Mouse (Mus musculus) left cerebral cortex, postnatal 4 days (tissue): ENCODE data around the gene Zfp36l1. TPM values are rescaled to one million over a fixed set of nuclear protein-coding genes. Genes with fewer than 3 reads are reported as not detected.

ENCODE experiments used
- DNase-seq: peaks from one replicate; pipeline ENCODE4 v3.0.0-alpha.2; 2022
- intact Hi-C: fragments of 180-260 bp; cut with DNase I; formaldehyde crosslinking; loops from one replicate; pipeline ENCODE4 v1.15.1; 2025
- total RNA-seq, 2 experiments: library from RNA; stranded (reverse); gene quantifications; 2 replicates each; pipeline ENCODE4 v1.2.3; 2021

Zfp36l1 gene
- total RNA-seq, 2 experiments from 2014 or later, result 47.2 to 54.4 TPM

DNA sequence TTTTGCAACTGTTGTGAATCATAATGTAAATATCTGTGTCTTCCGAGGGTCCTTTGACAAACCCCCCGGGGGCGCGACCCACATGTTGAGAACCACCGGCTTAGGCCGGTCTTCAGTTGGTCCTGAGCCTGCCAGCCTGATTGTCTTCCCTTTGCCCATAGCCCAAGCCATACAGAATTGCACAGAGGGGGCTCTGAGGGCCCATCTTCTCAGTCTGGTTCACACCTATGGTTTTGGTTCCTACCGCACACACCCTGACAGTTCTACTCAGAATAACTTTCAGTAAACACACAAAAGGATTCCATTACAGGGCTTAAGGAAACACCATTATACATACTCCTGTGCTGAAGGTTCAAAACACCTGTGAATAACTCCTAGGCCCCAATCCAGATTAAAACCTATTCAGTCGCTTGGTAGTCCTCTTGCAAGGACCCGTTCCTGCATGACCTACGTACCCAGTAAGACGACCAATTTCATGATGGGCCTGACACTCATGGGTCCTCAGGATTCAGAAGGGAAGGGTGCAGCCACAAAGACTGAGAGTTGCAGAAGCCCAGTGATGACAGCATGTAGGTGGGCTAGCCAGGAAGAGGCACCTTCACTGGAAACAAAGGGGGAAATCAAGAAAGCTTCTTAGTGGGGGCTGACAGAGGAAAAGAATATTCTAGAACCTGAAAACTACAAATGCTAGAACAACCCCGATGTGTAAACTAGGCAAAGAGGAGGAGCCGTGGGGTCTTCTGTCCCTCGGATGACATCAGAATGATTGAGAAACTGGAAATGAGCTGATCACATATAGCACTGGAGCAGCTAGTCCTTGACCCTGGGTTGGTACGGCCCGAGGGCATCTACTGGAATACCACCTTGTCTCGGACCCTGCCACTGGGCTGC is 18.8 kb upstream of the Zfp36l1 start:
- intact Hi-C loops, result loop anchor here (5.0 kb wide), 1 partner anchor 774 kb away; no protein-coding TSS in a partner anchor
- no peak for DNase-seq

DNA sequence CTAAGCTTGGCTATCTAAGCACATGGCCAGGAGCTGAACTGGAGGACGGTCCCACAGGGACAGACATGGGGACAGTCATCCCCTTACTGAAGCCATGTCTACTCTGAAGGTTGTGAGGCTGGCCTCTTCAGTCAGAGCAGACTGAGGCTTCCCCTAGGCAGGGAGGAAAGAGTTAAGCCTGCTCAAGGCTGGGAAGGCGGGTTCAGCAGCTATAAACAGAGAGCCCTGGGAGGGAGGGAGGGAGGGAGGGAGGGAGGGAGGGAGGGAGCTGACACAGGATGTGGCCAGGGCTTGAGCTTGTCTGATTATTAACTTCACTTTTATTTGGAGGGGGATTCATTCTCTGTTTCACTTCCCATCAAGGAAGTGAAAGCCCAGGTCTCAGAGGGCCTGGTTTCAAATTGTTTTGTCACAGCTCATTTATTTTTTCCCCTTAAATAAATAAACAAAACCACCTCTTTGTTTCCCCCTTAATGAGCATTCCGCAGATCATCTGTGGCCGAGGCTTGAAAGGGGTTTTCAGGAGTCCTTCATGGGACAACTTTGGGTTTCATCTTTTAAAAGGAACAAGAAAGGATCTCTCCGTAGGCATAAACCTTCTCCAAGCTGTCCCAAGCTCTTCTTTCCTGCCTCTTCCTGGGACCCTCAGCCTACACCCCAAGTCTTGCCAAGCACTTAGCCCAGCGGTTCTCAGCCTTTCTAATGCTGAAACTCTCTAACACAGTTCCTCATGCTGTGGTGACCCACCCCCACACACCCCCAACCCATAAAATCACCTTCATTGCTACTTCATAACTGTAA is 17.9 kb upstream of the Zfp36l1 start:
- no peak for DNase-seq
- intact Hi-C loops, result loop anchor here (5.0 kb wide), 1 partner anchor 773 kb away; no protein-coding TSS in a partner anchor

GRCm38 (mm10) chr12:80129531-80129930 is 16.7 kb upstream of the Zfp36l1 start:
- intact Hi-C loops, result no loop called here

DNA sequence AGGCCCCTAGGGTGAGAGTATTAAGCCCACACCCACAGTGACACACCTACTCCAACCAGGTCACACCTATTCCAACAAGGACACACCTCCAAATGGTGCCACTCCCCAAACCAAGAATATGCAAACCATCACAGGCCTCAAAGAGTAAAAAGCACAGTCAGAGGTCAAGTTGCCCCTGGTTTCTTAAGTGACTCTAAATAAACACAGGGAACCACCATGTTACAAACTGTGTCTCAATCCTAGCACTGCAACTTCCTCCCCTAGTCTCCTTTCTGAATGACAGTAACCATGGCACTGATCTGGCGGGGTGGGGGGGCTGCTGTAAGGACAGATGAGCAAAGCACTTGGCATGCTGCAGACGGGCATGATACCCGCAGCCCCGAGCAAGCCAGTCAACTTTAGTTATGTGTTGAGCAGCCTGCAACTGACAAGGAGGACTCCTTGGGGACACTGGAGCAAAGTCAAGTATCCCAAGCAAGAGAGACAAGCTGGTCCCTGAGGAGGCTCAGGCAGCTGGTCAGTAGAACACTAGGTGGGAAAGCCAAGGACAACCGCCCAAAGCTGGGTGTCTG is 14.5 kb upstream of the Zfp36l1 start:
- DNase-seq, result peak; percentile 41
- intact Hi-C loops, result no loop called here

More at GRCm38 (mm10) chr12:80129531-80129930, 16.7 kb upstream of the Zfp36l1 start:
- no peak for DNase-seq

DNA sequence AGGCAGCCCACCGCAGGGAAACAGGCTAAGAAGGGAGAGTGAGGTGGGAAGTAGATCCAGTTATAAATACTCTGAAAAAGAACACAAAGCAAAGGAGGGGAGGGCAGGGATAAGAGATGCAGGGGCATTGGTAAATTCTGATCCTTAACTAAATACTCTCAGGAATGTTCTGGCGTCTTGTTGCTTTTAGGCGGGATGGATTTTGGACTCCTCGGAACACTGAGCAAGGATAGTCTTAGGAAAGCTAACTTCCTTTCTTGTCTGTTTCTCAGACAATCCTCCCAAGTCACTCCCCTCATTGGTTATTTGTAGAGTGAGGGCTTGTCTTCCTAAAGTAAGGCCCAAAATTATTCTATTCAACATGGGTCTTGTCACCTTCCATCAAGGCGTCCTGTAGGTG is 12.5 kb upstream of the Zfp36l1 start:
- no peak for DNase-seq
- intact Hi-C loops, result no loop called here

DNA sequence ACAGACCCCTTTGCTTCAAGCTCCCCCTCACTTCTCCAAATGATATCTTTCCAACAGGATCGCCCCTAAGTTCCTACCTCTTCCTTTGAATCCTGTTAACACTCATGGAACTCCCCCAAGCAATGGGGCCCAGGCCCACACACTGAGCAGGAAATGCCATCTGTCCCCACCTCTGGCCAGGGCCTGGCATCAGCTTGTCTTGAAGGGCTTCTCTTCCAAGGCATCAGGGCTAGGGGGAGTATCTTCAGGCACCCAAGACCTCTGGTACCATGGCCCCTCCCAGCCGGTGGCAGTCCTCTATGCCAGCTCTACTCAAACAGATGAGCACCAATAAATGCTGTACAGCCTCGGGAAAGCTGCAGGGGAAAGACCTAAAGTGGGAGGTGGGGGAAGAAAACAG is 11.9 kb upstream of the Zfp36l1 start:
- peak; percentile 68 for DNase-seq
- intact Hi-C loops, result no loop called here

GRCm38 (mm10) chr12:80124211-80124610 is 11.4 kb upstream of the Zfp36l1 start:
- peak; percentile 53 for DNase-seq
- intact Hi-C loops, result no loop called here

GRCm38 (mm10) chr12:80123227-80123803 is 10.5 kb upstream of the Zfp36l1 start:
- intact Hi-C loops, result no loop called here
- DNase-seq, result peak; percentile 79

DNA sequence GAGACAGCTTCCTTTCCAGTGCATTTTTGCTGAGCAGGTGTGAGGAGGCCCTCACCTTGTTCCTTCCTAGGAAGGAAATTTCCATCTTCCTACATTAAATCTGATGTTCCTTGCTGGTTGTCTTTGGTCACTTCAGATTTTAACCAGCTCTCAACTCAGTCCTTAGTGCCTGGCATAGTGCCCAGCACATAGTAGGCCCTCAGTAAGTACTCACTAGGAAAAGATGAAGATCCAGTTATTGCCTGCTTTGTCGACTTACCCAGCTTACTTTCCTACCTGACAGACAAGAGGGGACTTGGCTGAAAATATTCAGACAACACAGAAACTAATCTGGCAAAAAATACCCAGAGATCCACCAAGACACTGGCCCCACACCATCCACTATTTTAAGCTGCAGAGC is 8.6 kb upstream of the Zfp36l1 start:
- intact Hi-C loops, result no loop called here
- DNase-seq, result no peak

DNA sequence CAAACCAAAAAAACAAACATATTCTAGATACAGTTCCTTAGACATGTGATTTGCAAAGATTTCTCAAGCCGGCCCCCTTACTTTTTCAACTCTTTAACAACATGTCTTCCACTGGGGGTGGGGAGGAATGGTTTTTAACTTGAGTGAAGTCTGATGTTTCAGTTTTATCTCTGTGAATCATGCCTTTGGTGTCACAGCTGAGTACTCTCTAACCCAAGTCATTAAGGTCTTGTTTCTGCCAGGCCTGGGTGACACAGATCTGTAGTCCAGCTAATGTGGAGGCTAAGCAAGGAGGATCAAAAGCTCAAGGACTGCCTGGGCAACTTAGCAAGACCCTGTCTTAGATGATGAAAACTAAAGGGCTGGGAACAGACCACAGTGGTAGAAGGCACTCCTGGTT is 5.8 kb upstream of the Zfp36l1 start:
- intact Hi-C loops, result no loop called here
- DNase-seq, result no peak

- DNase-seq, result no peak
- intact Hi-C loops, result no loop called here
Measured at GRCm38 (mm10) chr12:80116206-80117112, 3.6 kb upstream of the Zfp36l1 start.

- intact Hi-C loops, result no loop called here
Measured at GRCm38 (mm10) chr12:80115863-80116194, 3.0 kb upstream of the Zfp36l1 start.

DNA sequence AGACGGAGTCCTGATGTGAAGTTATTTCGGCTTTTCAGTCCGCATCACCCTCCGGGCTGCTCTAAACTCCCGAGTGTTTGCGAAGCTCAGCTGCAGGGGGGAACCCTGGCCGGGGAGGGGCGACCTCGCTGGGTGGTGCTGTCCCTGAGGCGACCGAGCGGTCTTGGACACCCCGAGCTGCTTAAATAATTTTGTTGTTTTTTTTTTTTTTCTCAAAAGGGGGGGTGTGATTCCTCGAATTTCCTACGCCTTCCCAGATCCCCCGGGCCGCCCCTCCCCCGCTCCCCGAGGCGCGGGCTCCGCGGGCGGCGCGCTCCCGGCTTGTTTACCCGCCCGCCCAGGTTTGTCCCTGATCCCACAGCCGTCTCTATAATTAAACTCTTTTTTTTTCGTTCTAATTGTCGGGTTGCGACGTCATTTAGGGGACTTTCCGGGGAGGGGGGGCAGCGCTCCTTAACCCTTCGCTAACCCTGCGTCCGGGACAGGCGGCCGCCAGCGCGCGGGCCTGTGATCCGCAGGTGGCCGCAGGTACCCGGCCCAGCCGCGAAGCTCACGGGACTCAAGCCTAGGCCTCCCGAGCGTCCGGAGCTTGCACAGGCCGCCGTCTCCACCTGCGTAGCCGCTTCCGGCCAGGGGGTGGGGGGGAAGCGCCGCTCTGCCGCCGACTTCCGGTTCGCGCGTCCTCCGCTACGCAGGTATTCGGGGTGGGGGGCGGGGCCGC is 2.5 kb upstream of the Zfp36l1 start:
- intact Hi-C loops, result no loop called here
- DNase-seq, result peak; percentile 87

More at GRCm38 (mm10) chr12:80115863-80116194, 3.0 kb upstream of the Zfp36l1 start:
- DNase-seq, result no peak

DNA sequence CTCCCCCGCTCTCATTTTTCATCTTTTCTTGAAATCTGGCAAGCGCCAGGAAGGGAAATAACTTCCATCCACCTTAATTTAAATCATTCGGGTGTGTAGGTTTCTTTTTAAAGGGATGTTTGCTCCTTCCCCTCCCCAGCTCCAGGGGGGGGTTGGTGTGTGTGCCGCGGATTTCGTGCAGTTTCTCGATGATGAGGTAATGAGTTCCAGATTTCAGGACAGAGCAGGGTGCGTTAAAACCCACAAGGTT is 2.0 kb upstream of the Zfp36l1 start:
- intact Hi-C loops, result no loop called here
- DNase-seq, result no peak

DNA sequence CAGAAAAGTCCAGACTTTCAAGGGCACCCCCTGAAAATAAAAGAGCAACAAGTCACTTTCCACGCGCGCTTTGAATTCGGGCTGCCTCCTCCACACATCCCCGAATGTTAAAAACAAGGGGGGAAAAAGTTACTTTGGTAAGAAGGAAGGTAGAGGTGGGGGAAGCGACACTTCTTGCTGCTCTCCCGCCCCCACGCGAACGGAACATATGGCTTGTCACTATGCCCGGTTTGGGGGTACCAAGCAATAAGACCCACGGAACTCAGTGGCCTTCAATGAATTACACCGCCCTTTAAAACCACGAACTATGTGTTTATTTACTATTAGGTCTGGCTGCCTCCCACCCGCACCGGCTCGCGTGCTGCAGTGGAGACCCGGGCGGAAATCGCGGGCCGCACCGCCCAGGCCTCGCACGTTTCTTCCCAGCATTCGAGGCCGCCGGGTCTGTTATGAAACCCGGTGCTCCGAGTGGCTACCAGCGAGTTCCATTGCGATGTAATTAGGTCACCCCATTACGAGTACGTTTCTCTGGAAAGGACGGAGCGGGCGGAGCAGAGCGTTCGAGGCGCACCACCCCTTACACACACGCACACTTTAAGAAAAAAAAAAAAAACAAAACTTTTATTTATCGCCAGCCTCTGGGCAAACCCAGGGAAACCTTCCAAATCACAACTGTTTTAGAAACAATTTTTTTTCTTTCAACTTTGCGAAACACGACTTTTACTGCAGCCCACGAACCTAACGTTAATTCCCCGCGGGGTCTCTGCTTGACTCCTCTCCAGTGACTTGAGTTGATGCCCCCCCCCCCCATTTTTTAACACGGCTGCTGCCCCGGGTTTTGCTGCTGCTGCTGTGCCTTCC is 1.4 kb upstream of the Zfp36l1 start:
- DNase-seq, result peak; percentile 44
- intact Hi-C loops, result no loop called here

DNA sequence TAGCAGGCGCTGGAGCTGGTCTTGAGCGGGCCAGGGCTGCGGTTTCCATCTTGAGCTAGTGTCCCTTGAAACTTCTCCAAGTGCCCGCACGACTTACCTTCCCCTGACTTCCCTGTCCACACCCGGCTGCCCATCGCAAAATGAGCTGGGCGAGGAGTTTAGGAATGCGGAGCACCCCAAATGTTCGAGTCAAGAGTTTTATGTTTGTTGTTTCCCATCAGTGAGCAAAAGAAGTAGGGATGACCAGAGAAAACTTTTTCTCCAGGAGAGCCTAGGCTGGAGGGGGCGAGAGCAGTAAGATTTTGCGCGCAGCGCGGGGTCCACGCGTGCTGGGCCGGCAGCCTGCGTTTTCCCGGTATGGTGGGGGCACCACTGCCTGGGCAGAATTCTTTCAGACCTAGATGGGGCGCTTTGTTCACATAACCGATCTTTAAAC is 791 bp upstream of the Zfp36l1 start:
- intact Hi-C loops, result no loop called here
- peak; percentile 45 for DNase-seq

- no peak for DNase-seq
- intact Hi-C loops, result no loop called here
Measured at GRCm38 (mm10) chr12:80112071-80112660, 647 bp downstream of the Zfp36l1 start.
